ENCODE assay signal across 18 mouse cellular contexts in genomic region chr9:50240923-50241322, GRCm38 (mm10).
DNase-seq lines count a peak whose midpoint lies in the region; ATAC-seq and TF ChIP-seq lines count a peak whose summit lies in the region.
"Had no signal": no experiment of that assay in that cellular context is flagged by ENCODE, and none has a peak within 500 bp of the region (broad histone marks: within the 10 kb centered on the region; RNA-seq: fewer than 3 reads in every experiment).

No protein-coding gene starts in this region.

- no peaks in the 10 kb centered on the region for H3K27me3 ChIP-seq in hindbrain, embryonic 10.5 days (ENCODE audit: insufficient read depth, poor library complexity, severe bottlenecking)
- no peaks in the 10 kb centered on the region for H3K27me3 ChIP-seq in hindbrain, embryonic 16.5 days (replicated peaks; ENCODE audit: control insufficient read depth, insufficient read depth, low read length)
- H3K27me3 ChIP-seq in forebrain, postnatal 0 days (ENCODE audit: insufficient read depth, low read length), result no peaks in the 10 kb centered on the region
- H3K27me3 ChIP-seq: embryonic facial prominence, embryonic 13.5 days; limb, embryonic 13.5 days; liver, embryonic 15.5 days; neural tube, embryonic 15.5 days had no signal

- no peak for DNase-seq in hindbrain, embryonic 10.5 days (ENCODE audit: low spot score)
- DNase-seq in right cerebral cortex, postnatal 10 days (ENCODE audit: low spot score in 2 of 2), result peak; percentile 35 to 43
- DNase-seq in right cerebral cortex, postnatal 36 days (ENCODE audit: low spot score in 2 of 2), result no peak
- peak; percentile 51 for DNase-seq in forebrain, postnatal 0 days
- DNase-seq in natural killer cell, adult 2 months (ENCODE audit: low spot score in 2 of 2), result no peak
- DNase-seq: cerebellum, postnatal 25 days; heart, adult 18-20 months; kidney, adult 18-20 months; kidney, postnatal 36 days; layer of hippocampus, adult 9-11 months; lung, postnatal 14 days; thymus, adult 18-20 months had no signal

- H3K27ac ChIP-seq in hindbrain, embryonic 10.5 days, result peak overlapping the region; percentile 42; the same call in 1 of the 2 replicates
- H3K27ac ChIP-seq in hindbrain, embryonic 16.5 days (ENCODE audit: low read depth, low read length), result no peak overlapping the region
- no peak overlapping the region for H3K27ac ChIP-seq in forebrain, postnatal 0 days (ENCODE audit: low read depth, low read length)
- H3K27ac ChIP-seq: embryonic facial prominence, embryonic 13.5 days; limb, embryonic 13.5 days; liver, embryonic 15.5 days; neural tube, embryonic 15.5 days had no signal

- no peaks in the 10 kb centered on the region for H3K36me3 ChIP-seq in hindbrain, embryonic 10.5 days
- no peaks in the 10 kb centered on the region for H3K36me3 ChIP-seq in hindbrain, embryonic 16.5 days (ENCODE audit: control insufficient read depth, insufficient read depth, low read length)
- no peaks in the 10 kb centered on the region for H3K36me3 ChIP-seq in forebrain, postnatal 0 days (ENCODE audit: insufficient read depth)
- H3K36me3 ChIP-seq: embryonic facial prominence, embryonic 13.5 days; limb, embryonic 13.5 days; liver, embryonic 15.5 days; neural tube, embryonic 15.5 days had no signal

- H3K4me2 ChIP-seq in hindbrain, embryonic 16.5 days (ENCODE audit: low read length), result no peak overlapping the region
- H3K4me2 ChIP-seq in forebrain, postnatal 0 days (ENCODE audit: low read depth), result no peak overlapping the region
- H3K4me2 ChIP-seq: embryonic facial prominence, embryonic 13.5 days; limb, embryonic 13.5 days; liver, embryonic 15.5 days; neural tube, embryonic 15.5 days had no signal

- no peaks in the 10 kb centered on the region for H3K9me3 ChIP-seq in hindbrain, embryonic 10.5 days
- no peaks in the 10 kb centered on the region for H3K9me3 ChIP-seq in hindbrain, embryonic 16.5 days (ENCODE audit: control insufficient read depth, low read length)
- H3K9me3 ChIP-seq in forebrain, postnatal 0 days (ENCODE audit: low read length), result no peaks in the 10 kb centered on the region
- H3K9me3 ChIP-seq: embryonic facial prominence, embryonic 13.5 days; limb, embryonic 13.5 days; liver, embryonic 15.5 days; neural tube, embryonic 15.5 days had no signal

- H3K9ac ChIP-seq in hindbrain, embryonic 16.5 days (ENCODE audit: low read depth, low read length), result no peak overlapping the region
- no peak overlapping the region for H3K9ac ChIP-seq in forebrain, postnatal 0 days
- H3K9ac ChIP-seq: embryonic facial prominence, embryonic 13.5 days; limb, embryonic 13.5 days; liver, embryonic 15.5 days; neural tube, embryonic 15.5 days had no signal

- no peak for ATAC-seq in hindbrain, embryonic 16.5 days
- ATAC-seq in forebrain, postnatal 0 days, result peak; percentile 72
- ATAC-seq in CD4-positive, CD25-positive, alpha-beta regulatory T cell, adult 4 months, result no peak

- no peak overlapping the region for H3K4me3 ChIP-seq in hindbrain, embryonic 10.5 days
- no peak overlapping the region for H3K4me3 ChIP-seq in hindbrain, embryonic 16.5 days (ENCODE audit: low read length)
- H3K4me3 ChIP-seq in forebrain, postnatal 0 days (ENCODE audit: low read depth, low read length), result no peak overlapping the region
- H3K4me3 ChIP-seq: embryonic facial prominence, embryonic 13.5 days; limb, embryonic 13.5 days; liver, embryonic 15.5 days; neural tube, embryonic 15.5 days had no signal

- no peak for TF ChIP-seq CTCF in forebrain, postnatal 0 days (IDR thresholded peaks at IDR 0.05; ENCODE audit: low read depth)

- 69% methylated on average over 8 of the region's 8 CpGs for WGBS in hindbrain, embryonic 10.5 days
- WGBS in hindbrain, embryonic 16.5 days, result 39% methylated on average over 8 of the region's 8 CpGs
- 10% methylated on average over 8 of the region's 8 CpGs for WGBS in forebrain, postnatal 0 days

- peaks cover 48% of the 10 kb centered on the region for H3K4me1 ChIP-seq in hindbrain, embryonic 10.5 days (replicated peaks)
- peaks cover 16% of the 10 kb centered on the region for H3K4me1 ChIP-seq in hindbrain, embryonic 16.5 days (ENCODE audit: control insufficient read depth, insufficient read depth, low read depth, low read length)
- peaks cover 14% of the 10 kb centered on the region for H3K4me1 ChIP-seq in forebrain, postnatal 0 days (ENCODE audit: insufficient read depth)
- H3K4me1 ChIP-seq: liver, embryonic 15.5 days had no signal

Comparison
In these comparisons a context has a peak if more than half of its experiments do, and no peak if none do; other contexts are left out.
1. DNase-seq: peak in right cerebral cortex, postnatal 10 days (2 of 2) and forebrain, postnatal 0 days (single experiment); none in hindbrain, embryonic 10.5 days (single experiment), right cerebral cortex, postnatal 36 days (0 of 2) and natural killer cell, adult 2 months (0 of 2).